Mouse (Mus musculus): ENCODE data around the gene Prrg2.

Gene Prrg2

GRCm38 (mm10) chr7:45090251-45090977, 27.9 kb upstream of the Prrg2 start:
- in situ Hi-C loops (cut with MboI) = no loop called here

DNA sequence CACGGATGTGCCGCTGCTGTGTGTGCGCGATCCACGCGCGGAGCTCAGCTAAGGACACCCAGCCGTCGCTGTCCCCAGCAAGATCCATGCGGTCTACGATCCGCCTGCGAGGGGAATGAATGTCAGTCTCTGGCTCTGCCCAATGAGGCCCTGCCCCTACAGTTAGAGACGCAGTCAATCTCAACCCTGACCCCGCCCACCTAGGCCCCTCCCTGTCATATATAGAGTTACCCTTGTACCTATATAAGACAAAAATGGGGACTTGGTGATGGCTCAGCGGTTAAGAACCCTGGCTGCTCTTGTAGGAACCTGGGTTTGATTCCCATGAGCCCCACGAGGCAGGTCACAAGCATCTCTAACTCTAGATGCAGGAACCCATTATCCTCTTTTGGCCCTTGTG, 26.1 kb upstream of the Prrg2 start:
- in situ Hi-C loops (cut with MboI) = loop anchor here (5.0 kb wide), 1 partner anchor 44 kb away; no protein-coding TSS in a partner anchor

DNA sequence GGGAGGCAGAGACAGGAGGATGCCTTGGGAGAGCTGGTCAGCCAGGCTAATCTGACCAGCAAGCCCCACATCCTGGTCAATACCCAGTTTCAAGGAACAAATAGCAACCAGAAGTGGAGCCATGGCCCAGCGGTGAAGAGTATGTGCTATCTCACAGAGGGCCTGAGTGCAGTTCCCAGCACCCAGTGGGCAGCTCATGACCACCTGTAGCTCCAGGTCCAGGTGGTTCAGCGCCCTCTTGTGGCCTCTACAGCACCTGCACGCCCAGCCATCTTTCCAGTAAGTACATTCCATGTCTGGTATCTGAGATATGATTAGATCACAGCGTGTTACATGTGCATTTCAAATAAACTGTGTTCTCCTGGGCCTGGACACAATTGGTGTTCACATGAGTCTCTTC, 23.6 kb upstream of the Prrg2 start:
- in situ Hi-C loops (cut with MboI) = loop anchor here (5.0 kb wide), 1 partner anchor 46 kb away; no protein-coding TSS in a partner anchor

DNA sequence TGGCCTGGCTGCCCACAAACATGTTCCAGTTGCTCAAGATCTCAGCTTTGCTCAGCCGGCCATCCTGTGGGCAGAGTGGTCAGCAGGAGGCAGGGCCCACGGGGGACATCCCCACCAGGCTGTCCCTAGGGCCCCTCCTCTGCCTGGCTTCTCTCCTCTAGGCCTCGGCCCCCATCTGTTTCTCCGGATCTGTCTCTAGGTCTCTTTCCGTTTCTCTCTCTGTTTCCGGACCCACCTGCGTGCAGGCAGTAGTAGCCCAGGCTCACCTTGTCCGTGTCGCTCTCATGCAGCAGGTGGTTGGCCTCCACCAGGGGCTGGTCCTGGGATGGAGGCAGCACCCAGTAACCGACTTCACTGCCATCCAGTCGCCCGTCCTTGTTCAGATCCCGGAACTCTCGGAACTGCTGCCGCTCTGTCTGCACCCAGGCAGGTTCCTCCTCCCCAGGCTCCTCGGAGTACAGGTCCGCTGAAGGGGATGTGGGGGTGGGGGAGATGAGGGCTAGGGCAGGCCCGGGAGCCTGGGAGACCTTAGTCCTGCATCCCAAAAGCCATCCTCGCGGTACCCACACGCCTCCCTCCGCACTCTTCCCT, 20.9 kb upstream of the Prrg2 start:
- in situ Hi-C loops (cut with MboI) = no loop called here

GRCm38 (mm10) chr7:45082401-45083299, 20.2 kb upstream of the Prrg2 start:
- in situ Hi-C loops (cut with MboI) = no loop called here

- in situ Hi-C loops (cut with MboI) = no loop called here
Observed at GRCm38 (mm10) chr7:45081016-45081415, 18.5 kb upstream of the Prrg2 start.

DNA sequence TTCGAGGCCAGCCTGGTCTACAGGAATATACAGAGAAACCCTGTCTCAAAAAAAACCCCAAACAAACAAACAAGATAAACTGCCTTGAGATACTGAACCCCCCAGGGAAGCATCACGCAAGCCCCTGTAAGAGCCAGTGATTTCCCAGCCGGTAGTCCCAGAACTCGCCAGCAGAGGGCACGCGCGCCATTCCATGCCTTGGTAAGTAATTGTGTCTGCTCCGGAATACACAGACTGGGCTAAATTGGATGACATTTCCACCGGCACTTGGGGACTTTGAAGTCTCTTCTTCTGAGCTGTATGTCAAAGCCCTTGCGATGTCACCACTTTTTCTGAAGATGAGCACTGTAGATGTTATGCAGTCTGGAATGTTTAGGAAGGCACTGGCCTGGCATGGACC, 17.4 kb upstream of the Prrg2 start:
- in situ Hi-C loops (cut with MboI) = no loop called here

DNA sequence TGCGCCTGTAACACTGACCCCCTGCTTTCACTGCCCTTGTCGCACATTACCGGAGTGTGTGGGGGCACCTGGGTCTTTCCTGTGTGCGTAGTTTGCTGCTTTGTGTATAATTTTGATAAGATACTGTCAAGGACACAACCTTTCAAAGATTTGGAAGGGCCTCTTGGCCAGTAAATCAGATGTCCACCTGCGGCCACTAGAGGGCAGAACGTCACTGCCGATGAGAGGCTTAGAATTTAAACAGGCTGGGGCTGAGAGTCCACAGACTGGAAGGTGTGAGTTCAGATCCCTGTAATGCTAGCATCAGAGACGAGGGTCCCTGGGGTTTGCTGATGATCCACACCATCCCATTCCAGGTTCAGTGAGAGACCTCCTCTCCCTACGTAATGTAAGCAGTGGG, 16.0 kb upstream of the Prrg2 start:
- in situ Hi-C loops (cut with MboI) = no loop called here

GRCm38 (mm10) chr7:45077829-45078228, 15.4 kb upstream of the Prrg2 start:
- in situ Hi-C loops (cut with MboI) = no loop called here

DNA sequence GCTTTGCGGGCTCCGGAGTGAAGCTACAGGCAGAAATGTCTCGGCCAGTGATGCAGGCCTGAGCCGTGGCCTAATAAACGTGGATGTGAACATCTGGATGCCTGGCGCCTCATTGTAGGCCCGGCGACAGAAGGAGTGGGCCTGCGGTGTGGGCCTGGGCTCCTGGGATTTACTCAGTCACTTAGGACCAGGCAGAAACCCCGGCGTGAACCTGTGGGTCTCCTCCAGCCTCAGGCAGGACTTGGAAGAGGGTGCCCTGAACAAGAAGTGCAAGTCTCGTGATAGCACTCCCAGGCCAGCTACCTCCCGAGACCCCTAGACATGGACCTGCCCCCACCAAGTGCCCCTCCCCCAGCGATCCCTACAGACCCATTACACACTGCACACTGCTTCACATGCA, 14.8 kb upstream of the Prrg2 start:
- in situ Hi-C loops (cut with MboI) = no loop called here

DNA sequence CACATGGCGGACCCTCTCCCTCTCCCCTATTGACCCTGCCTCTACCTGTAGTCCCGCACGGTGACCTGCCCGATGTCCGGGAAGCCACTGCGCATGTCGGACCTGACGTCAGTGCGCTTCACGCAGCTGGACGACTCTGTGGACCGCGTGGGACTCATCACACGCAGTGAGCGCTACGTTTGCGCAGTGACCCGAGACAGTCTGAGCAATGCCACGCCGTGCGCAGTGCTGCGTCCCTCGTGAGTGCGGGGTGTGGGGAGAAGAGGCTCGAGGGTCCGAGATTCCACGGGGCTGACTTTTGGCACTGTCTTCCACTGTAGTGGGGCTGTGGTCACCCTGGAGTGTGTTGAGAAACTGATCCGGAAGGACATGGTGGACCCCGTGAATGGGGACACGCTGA, 14.0 kb upstream of the Prrg2 start:
- in situ Hi-C loops (cut with MboI) = no loop called here

GRCm38 (mm10) chr7:45075405-45075804, 12.9 kb upstream of the Prrg2 start:
- in situ Hi-C loops (cut with MboI) = no loop called here

- in situ Hi-C loops (cut with MboI) = no loop called here
Observed at GRCm38 (mm10) chr7:45073949-45074348, 11.5 kb upstream of the Prrg2 start.

GRCm38 (mm10) chr7:45073171-45073707, 10.8 kb upstream of the Prrg2 start:
- in situ Hi-C loops (cut with MboI) = no loop called here

- in situ Hi-C loops (cut with MboI) = no loop called here
Observed at GRCm38 (mm10) chr7:45072230-45072629, 9.8 kb upstream of the Prrg2 start.

GRCm38 (mm10) chr7:45069671-45070070, 7.2 kb upstream of the Prrg2 start:
- in situ Hi-C loops (cut with MboI) = no loop called here

DNA sequence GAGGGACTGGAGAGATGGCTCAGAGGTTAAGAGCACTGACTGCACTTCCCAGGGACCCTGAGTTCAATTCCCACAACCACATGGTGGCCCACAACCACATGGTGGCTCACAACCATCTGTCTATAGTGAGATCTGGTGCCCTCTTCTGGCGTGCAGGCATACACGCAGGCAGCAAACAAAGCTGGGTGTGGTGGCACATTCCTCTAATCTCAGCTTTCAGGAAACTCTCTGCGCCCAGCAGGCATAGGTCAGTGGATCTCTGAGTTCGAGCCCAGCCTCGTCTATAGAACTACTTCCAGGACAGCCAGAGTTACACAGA, 5.5 kb upstream of the Prrg2 start:
- in situ Hi-C loops (cut with MboI) = no loop called here

- in situ Hi-C loops (cut with MboI) = no loop called here
Observed at GRCm38 (mm10) chr7:45067190-45067999, 4.9 kb upstream of the Prrg2 start.

GRCm38 (mm10) chr7:45061532-45062075, 873 bp downstream of the Prrg2 start:
- in situ Hi-C loops (cut with MboI) = no loop called here

GRCm38 (mm10) chr7:45060632-45061122, 1.8 kb downstream of the Prrg2 start:
- in situ Hi-C loops (cut with MboI) = no loop called here
